Mouse (Mus musculus): Measurements from ENCODE around the gene Gja1. TPM values are rescaled to one million over a fixed set of nuclear protein-coding genes. Genes with fewer than 3 reads are reported as not detected.

Gja1 gene
- total RNA-seq, 2 experiments from 2014 or later, result 309 to 322 TPM

DNA sequence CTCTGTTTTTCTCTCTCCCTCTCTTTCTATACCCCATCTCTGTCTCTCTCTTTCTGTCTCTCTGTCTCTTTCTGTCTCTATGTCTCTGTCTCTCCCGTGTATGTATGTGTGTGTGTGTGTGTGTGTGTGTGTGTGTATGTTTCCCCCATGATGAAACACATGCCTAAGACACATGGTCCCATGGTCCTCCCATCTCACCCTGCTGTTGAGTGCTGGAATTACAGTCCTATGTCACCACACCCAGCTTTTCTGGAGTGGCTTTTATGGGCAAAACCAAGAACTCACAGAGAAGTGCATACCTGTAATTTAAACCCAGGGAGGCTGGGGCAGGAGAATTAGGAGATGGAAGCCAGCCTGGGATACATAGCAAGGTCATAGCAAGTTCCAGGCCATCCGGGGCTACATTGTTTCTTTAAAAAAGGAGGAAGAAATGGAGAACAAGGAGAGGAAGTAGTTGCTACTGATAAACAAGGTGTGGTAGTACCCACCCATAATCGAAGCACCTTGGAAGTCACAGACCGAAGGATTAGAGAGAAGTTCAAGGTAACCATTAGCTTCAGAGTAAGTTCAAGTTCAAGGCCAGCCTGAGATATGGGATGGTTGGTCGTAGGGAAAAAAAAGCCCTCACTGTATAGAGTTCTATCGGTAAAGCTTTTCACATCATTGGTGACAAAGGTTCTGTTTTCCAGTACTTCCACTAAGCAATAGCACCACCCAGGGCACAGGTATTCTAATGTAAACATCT, 29.4 kb downstream of the Gja1 start:
- DNase-seq (ENCODE audit: low spot score in 2 of 2), result no peak

GRCm38 (mm10) chr10:56415894-56416570, 38.9 kb downstream of the Gja1 start:
- DNase-seq (ENCODE audit: low spot score in 2 of 2), result no peak

DNA sequence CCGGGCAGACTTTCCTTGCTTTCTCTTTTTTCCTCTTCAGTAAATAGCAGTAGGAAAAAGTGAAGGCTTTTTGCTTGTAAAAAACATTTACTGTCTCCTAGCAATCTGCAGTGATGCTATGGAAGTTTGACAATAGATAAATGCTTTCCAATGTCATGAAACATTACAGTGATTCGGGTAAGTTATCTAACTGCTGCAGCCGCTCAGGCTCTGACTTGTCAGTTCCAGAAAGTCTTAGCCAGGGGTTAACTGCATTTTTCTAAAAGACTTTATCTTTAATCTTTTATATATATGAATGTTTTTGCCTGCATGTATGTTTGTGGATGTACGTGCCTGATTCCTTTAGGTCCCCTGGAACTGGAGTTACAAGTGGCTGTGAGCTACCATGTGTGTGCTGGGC, 45.4 kb downstream of the Gja1 start:
- no peak for DNase-seq (ENCODE audit: low spot score in 2 of 2)

- DNase-seq (ENCODE audit: low spot score in 2 of 2), result no peak
Observed at GRCm38 (mm10) chr10:56425016-56425798, 48.1 kb downstream of the Gja1 start.

GRCm38 (mm10) chr10:56426369-56426768, 49.2 kb downstream of the Gja1 start:
- no peak for DNase-seq (ENCODE audit: low spot score in 2 of 2)

- DNase-seq (ENCODE audit: low spot score in 2 of 2), result no peak
Observed at GRCm38 (mm10) chr10:56427382-56427781, 50.3 kb downstream of the Gja1 start.

DNA sequence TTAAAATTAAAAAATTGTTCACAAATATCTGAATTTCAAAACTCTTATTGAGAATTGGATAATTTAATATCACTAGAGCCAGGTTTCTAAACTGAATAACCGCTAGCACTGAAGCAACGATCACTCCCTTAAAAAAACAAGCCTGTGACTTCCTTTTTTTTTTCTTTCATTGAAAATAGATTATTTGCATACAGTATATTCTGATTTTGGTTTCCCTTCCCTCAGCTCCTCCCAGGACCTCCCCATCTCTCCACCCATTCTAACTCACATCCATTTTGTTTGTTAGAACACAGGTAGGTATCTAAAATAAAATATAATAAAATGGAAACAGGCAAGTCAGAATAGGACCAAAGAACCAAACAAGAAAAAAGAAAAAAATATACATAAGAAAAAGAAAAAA, 50.7 kb downstream of the Gja1 start:
- no peak for DNase-seq (ENCODE audit: low spot score in 2 of 2)

GRCm38 (mm10) chr10:56429011-56429410, 51.9 kb downstream of the Gja1 start:
- no peak for DNase-seq (ENCODE audit: low spot score in 2 of 2)

GRCm38 (mm10) chr10:56431600-56432389, 54.7 kb downstream of the Gja1 start:
- peak; percentile 4 to 16 for DNase-seq (ENCODE audit: low spot score in 2 of 2)

DNA sequence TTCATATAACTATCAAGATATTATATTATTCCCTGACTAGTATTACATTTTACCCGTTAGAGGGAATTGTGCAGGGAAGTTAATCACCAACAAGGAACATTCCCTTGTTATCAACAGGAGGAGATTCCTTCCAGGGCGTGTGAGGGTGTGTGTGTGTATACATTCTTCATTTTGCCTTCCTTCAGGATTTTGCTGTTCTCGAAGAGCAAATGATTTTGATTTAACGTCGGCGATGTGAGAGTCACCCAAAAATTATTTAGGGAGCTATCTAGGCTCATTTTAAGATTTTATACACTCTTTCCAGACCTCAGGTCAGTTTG, 55.2 kb downstream of the Gja1 start:
- DNase-seq (ENCODE audit: low spot score in 2 of 2), result no peak

GRCm38 (mm10) chr10:56437290-56437689, 60.2 kb downstream of the Gja1 start:
- DNase-seq (ENCODE audit: low spot score in 2 of 2), result no peak

- DNase-seq (ENCODE audit: low spot score in 2 of 2), result no peak
Observed at GRCm38 (mm10) chr10:56439638-56440037, 62.5 kb downstream of the Gja1 start.

- no peak for DNase-seq (ENCODE audit: low spot score in 2 of 2)
Observed at GRCm38 (mm10) chr10:56444457-56444856, 67.3 kb downstream of the Gja1 start.

DNA sequence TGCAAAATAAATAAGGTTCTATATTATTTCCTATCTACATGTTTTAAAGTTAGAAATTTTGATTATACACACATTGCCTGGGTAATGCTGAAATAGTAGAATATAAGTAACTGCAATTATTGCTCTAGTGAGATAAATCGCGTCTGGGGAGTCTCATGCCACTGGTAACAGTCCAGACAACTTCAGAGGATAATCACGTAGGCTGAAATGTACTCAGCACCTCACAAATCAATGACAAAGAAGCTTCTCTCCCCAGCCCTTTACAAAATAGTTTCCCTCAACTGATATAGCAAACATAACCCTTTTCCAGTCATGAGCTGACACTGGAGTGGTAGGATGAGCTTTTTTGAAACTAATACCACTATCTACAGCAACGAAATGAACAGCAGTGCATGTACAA, 71.9 kb downstream of the Gja1 start:
- DNase-seq (ENCODE audit: low spot score in 2 of 2), result no peak

Other genes with a start within 250 kb of the Gja1 start
- gene Tbc1d32, start 148.6 kb upstream of the Gja1 start, total RNA-seq (2021), result 1 to 10 TPM; 9.6 to 9.9 TPM

Measured in layer of hippocampus, postnatal 14 days (tissue).